Mouse (Mus musculus) kidney, postnatal 36 days (tissue): ENCODE measurements around the gene Csf1.

ENCODE experiments used
- DNase-seq, 2 experiments: peaks; one replicate each; pipeline ENCODE4 v3.0.0; 2021 to 2022; ENCODE audit warnings: mixed read lengths in 2 of 2

Gene Csf1

DNA sequence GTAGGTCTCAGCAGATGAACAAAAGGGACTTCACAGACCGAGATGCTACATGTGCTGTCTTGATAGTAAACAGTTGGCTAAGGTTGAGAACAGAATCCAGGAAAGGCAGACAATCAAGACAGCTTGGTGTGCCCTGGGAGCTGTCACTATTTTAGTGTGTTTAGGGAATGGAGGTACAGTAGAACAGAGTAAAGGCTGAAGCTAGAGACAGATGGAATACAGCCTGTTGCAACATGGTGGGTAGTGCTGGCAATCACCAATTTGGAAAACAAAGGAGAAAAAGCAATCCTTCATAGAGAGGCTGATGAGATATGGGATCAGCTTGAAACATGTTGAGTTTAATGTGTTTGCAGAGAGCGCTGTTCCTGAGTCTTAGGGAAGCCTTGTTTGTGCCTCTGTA lies 59.6 kb downstream of the Csf1 start:
- DNase-seq = no peak

- peak in 1 of 2 experiments; percentile 25 for DNase-seq
Measured at GRCm38 (mm10) chr3:107696910-107697309, 63.4 kb downstream of the Csf1 start.

- DNase-seq = peak; percentile 99
Measured at GRCm38 (mm10) chr3:107695948-107696881, 64.1 kb downstream of the Csf1 start, which contains the start of gene Ahcyl1. TSS of gene Ahcyl1 (minus strand) at chr3:107696560.

DNA sequence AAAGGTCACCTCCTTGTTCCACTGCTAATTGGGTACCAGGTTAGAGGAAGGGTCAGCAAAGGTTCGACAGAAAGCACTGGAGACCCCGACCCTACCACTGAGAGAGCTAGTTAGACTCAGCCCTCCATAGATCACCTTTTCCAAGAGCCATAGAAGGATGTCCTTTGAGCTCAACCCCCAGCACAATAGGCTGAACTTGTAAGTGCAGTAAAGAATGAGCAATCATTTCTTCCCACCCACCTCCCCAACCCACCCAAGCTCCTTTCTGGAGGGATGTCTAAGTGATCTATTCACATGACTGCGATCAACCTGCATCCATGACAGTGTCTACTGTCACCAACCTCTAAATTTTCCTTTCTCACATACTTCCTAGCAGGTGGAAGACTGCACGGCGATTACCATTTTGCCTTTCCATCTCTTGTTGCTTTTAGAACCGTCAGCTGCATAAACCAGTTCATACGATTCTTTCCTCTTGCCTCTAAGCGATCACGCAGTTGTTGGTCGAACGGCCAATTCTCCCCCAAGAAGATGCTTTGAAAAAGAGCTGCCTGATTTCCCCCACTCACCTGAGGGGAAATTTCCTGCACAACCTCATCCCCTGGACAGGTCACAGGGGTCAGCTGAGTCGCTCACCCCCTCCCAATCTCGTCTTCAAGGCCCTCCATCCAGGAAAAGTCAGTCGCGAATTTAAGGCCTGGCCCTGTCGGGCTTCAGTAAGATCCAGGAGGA lies 64.9 kb downstream of the Csf1 start:
- no peak for DNase-seq

GRCm38 (mm10) chr3:107694256-107694900 lies 65.9 kb downstream of the Csf1 start:
- no peak for DNase-seq
